Mouse (Mus musculus) layer of hippocampus, adult 11-12 months (tissue): ENCODE measurements around the gene Cyp2d10.
A peak's percentile ranks its signal among the peaks of the same experiment; 100 is the strongest.
"Not testable (repeated sequence)": the region's sequence is repeated elsewhere in the genome, so short reads cannot be mapped to it uniquely, and the experiment has no call there.

ENCODE experiments used
- DNase-seq: peaks from one replicate; pipeline ENCODE4 v3.0.0; 2022; ENCODE audit warnings: low spot score

The Cyp2d10 gene

GRCm38 (mm10) chr15:82406981-82407380, at the start of gene Cyp2d10:
Cyp2d10 (minus strand) TSS chr15:82407195.
- DNase-seq = no peak

- DNase-seq = not testable (repeated sequence)
Measured at GRCm38 (mm10) chr15:82456086-82456790, 49.2 kb upstream of the Cyp2d10 start.

GRCm38 (mm10) chr15:82453501-82453900, 46.5 kb upstream of the Cyp2d10 start:
- not testable (repeated sequence) for DNase-seq

GRCm38 (mm10) chr15:82452133-82452532, 45.1 kb upstream of the Cyp2d10 start:
- DNase-seq = not testable (repeated sequence)

- not testable (repeated sequence) for DNase-seq
Measured at GRCm38 (mm10) chr15:82450045-82450444, 43.0 kb upstream of the Cyp2d10 start.

GRCm38 (mm10) chr15:82445196-82445595, 38.2 kb upstream of the Cyp2d10 start:
- no peak for DNase-seq

- DNase-seq = no peak
Measured at GRCm38 (mm10) chr15:82443658-82444057, 36.7 kb upstream of the Cyp2d10 start.

- no peak for DNase-seq
Measured at GRCm38 (mm10) chr15:82437975-82438617, 31.1 kb upstream of the Cyp2d10 start.

GRCm38 (mm10) chr15:82435606-82436005, 28.6 kb upstream of the Cyp2d10 start:
- no peak for DNase-seq

- DNase-seq = no peak
Measured at GRCm38 (mm10) chr15:82435011-82435410, 28.0 kb upstream of the Cyp2d10 start.

- DNase-seq = no peak
Measured at GRCm38 (mm10) chr15:82434541-82434940, 27.5 kb upstream of the Cyp2d10 start.

GRCm38 (mm10) chr15:82433621-82434020, 26.6 kb upstream of the Cyp2d10 start:
- no peak for DNase-seq

GRCm38 (mm10) chr15:82433137-82433536, 26.1 kb upstream of the Cyp2d10 start, which contains the start of gene Cyp2d9:
Cyp2d9 (plus strand) TSS chr15:82433437.
- no peak for DNase-seq

- no peak for DNase-seq
Measured at GRCm38 (mm10) chr15:82423471-82423870, 16.5 kb upstream of the Cyp2d10 start.

GRCm38 (mm10) chr15:82422935-82423334, 15.9 kb upstream of the Cyp2d10 start:
- no peak for DNase-seq

- DNase-seq = no peak
Measured at GRCm38 (mm10) chr15:82418616-82419015, 11.6 kb upstream of the Cyp2d10 start.

- DNase-seq = peak; percentile 92
Measured at GRCm38 (mm10) chr15:82416797-82417789, 10.1 kb upstream of the Cyp2d10 start.

- DNase-seq = no peak
Measured at GRCm38 (mm10) chr15:82407536-82407935, 541 bp upstream of the Cyp2d10 start.

- DNase-seq = no peak
Measured at GRCm38 (mm10) chr15:82404163-82404562, 2.8 kb downstream of the Cyp2d10 start.

- DNase-seq = no peak
Measured at GRCm38 (mm10) chr15:82403606-82404005, 3.4 kb downstream of the Cyp2d10 start.

- DNase-seq = no peak
Measured at GRCm38 (mm10) chr15:82402741-82403140, 4.3 kb downstream of the Cyp2d10 start.

GRCm38 (mm10) chr15:82402106-82402505, 4.9 kb downstream of the Cyp2d10 start:
- no peak for DNase-seq
